Mouse (Mus musculus): ENCODE measurements around the gene Nup188.

DNA sequence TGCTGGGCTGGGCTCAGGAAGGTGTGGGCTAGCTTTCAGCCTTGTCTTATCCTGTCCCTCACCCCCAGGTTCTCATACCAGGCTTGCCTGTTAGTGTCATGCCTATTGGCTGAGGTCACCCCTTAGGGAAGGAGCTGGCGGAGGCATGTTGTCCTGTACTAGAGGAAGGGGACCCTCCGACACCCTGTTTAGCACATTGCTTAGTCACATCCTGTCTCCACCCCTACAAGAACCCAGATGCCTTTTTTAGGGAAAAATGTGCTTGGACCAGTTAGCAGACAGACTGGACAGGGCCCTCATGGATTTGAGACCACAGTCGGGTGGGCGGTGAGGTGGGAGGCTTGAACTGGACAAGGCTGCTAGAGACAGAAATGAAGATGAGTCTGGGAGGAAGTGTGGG is 27.6 kb upstream of the Nup188 start:
- TF ChIP-seq POLR2A (IDR thresholded peaks at IDR 0.05; ENCODE audit: extremely low read depth, insufficient read depth, low read length) = no peak
- TF ChIP-seq CTCF (IDR thresholded peaks at IDR 0.05; ENCODE audit: extremely low read depth, insufficient read depth, low read length) = no peak
